Mouse (Mus musculus) forebrain, embryonic 10.5 days (tissue): ENCODE measurements around the gene Olfr476. TPM values are rescaled to one million over a fixed set of nuclear protein-coding genes. Genes with fewer than 3 reads are reported as not detected.
"Not testable (repeated sequence)": the region's sequence is repeated elsewhere in the genome, so short reads cannot be mapped to it uniquely, and the experiment has no call there.

Experiments
- DNase-seq: peaks from one replicate; pipeline ENCODE4 v3.0.0-alpha.2; 2017; ENCODE audit warnings: low spot score; ENCODE audit errors: extremely low spot score
- H3K27ac ChIP-seq: fragments of 300-500 bp; sonication (generic); 2 replicates; pipeline ENCODE4 v1.5.1; 2016; ENCODE audit warnings: mild to moderate bottlenecking
- H3K27me3 ChIP-seq: fragments of 300-500 bp; sonication (generic); 2 replicates; pipeline ENCODE4 v1.6.1; 2016; ENCODE audit warnings: mild to moderate bottlenecking; ENCODE audit not compliant: poor library complexity, severe bottlenecking
- H3K36me3 ChIP-seq: fragments of 300-500 bp; sonication (generic); replicated peaks from 2 replicates; pipeline ENCODE4 v1.6.1; 2016; ENCODE audit warnings: mild to moderate bottlenecking, moderate library complexity
- H3K4me1 ChIP-seq: fragments of 300-500 bp; sonication (generic); 2 replicates; pipeline ENCODE4 v1.6.1; 2016
- H3K4me3 ChIP-seq: fragments of 300-500 bp; sonication (generic); 2 replicates; pipeline ENCODE4 v1.5.1; 2016; ENCODE audit warnings: mild to moderate bottlenecking, moderate library complexity
- H3K9me3 ChIP-seq: fragments of 300-500 bp; sonication (generic); 2 replicates; pipeline ENCODE4 v1.6.1; 2016; ENCODE audit warnings: mild to moderate bottlenecking, moderate library complexity
- WGBS: fragments of 180-500 bp; shearing (Covaris S2); methylation state at CpG from one replicate; pipeline ENCODE4 v1.1.7; 2016; 5-methylcytosine and 5-hydroxymethylcytosine counted together
- polyA plus RNA-seq: library from polyadenylated mRNA; unstranded; fragments of >200 nt; fragmentation: Nextera tagmentation; extraction: Ambion mirVana; gene quantifications from 2 replicates; pipeline ENCODE4 v1.2.1, GENCODE M21; 2016

Olfr476 gene
- not detected in 2 replicates for polyA plus RNA-seq

DNA sequence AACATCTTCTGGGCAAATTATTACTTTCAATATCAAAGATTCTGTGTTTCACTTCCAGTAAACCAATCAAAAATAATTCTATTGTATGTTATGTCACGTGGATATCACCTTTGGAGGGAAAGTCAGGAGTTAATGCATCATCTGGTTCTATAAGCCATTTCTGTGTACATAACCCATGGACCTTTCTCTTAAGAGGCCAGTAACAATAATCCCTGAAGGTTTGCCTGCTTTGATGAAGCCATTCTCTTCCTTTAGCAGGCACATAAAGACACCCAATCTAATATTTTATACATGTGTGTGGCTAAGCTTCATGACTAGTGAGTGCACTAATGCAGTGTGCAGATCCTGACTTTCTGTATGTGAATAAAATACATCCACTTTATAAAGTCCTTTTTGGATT, at the start of gene Olfr476:
Olfr476 (plus strand) TSS at position 301 of the 400 bp plus-strand sequence.
- no peak for DNase-seq
- H3K36me3 ChIP-seq = no peaks in the 10 kb centered on the region
- H3K4me3 ChIP-seq = no peak within 1 kb of the TSS
- 63% methylated on average over 1 of the region's 1 CpGs for WGBS
- no peaks in the 10 kb centered on the region for H3K4me1 ChIP-seq
- no peak within 1 kb of the TSS for H3K27ac ChIP-seq
- no peaks in the 10 kb centered on the region for H3K27me3 ChIP-seq
- no peaks in the 10 kb centered on the region for H3K9me3 ChIP-seq

DNA sequence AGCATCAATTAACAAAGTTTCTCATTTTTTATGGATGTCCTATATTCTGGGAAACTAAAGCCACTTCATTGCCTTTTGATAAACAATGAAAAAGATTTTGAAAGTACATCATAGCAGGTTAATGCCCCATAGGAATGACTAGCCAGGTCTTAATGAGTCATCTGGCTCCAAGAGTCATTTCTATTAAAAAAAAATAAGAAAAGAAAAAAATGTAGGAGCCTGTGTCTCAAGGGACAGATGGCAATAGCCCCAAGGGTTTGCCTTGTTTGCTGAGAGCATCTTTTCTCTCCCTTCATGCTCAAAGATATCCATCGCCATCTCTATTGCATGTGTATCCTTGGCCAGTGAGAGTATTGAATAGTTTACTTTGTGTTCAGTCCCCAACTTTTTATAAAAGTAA, 34.5 kb upstream of the Olfr476 start, which contains the start of gene Olfr473:
Olfr473 (plus strand) TSS at position 301 of the 400 bp plus-strand sequence.
- H3K4me1 ChIP-seq = no peaks in the 10 kb centered on the region
- no peak within 1 kb of the TSS for H3K27ac ChIP-seq
- WGBS = 100% methylated on average over 1 of the region's 1 CpGs
- DNase-seq = no peak
- no peaks in the 10 kb centered on the region for H3K27me3 ChIP-seq
- H3K36me3 ChIP-seq = no peaks in the 10 kb centered on the region
- no peaks in the 10 kb centered on the region for H3K9me3 ChIP-seq
- H3K4me3 ChIP-seq = no peak within 1 kb of the TSS

DNA sequence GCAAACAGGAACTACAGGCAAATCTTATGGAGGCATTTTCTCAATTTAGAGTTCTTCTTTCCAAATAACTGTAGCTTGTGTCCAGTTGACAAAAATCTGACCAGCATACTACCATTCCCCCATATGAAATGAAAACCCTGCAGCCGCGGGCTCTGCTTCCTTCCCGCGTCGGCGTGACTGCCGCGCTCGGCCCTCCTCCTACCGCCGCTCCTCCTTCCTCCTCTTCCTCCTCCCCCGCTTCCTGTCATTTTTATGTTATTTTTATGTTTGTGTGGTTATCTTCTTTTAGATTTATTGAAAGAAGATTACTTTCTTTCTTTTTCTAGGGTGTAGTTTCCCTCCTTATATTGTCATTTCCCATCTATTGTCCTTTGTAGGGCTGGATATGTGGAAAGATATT, 12.1 kb upstream of the Olfr476 start:
- 97% methylated on average over 12 of the region's 12 CpGs for WGBS
- H3K27ac ChIP-seq, H3K9me3 ChIP-seq, H3K36me3 ChIP-seq, H3K4me3 ChIP-seq, DNase-seq, H3K4me1 ChIP-seq, H3K27me3 ChIP-seq: not testable (repeated sequence)

DNA sequence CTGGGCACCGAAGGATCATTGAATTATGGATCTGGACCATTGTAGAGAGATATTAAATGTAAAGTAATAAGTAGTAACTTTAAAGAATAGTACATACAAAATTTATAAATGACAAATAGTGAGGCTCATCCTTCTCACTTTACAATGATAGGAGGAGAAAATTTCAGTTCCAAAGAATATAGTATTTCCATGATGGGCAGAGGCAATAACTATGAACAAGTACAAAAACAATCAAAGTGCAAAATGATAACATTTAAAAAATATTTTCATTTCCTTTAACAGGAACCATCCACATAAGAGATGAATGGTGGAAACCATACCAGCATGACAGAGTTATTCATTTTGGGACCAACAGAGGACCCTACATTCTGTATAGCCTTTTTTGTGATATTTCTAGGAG, 10.3 kb upstream of the Olfr476 start, which contains the start of gene Olfr474:
Olfr474 (plus strand) TSS at position 301 of the 400 bp plus-strand sequence.
- DNase-seq = no peak
- 95% methylated on average over 1 of the region's 1 CpGs for WGBS
- no peaks in the 10 kb centered on the region for H3K36me3 ChIP-seq
- H3K27me3 ChIP-seq = no peaks in the 10 kb centered on the region
- no peak within 1 kb of the TSS for H3K4me3 ChIP-seq
- no peaks in the 10 kb centered on the region for H3K4me1 ChIP-seq
- H3K9me3 ChIP-seq = 0 out of 2 replicates have a peak, but pooled peaks cover 8% of the 10 kb centered on the region
- no peak within 1 kb of the TSS for H3K27ac ChIP-seq

GRCm38 (mm10) chr7:107986393-107986792, 21.8 kb downstream of the Olfr476 start, which contains the start of gene Olfr477:
Gene Olfr477 (plus strand): TSS chr7:107986693.
- DNase-seq = no peak
- H3K9me3 ChIP-seq = no peaks in the 10 kb centered on the region
- 81% methylated on average over 2 of the region's 2 CpGs for WGBS
- H3K36me3 ChIP-seq = no peaks in the 10 kb centered on the region
- H3K4me1 ChIP-seq = no peaks in the 10 kb centered on the region
- H3K4me3 ChIP-seq = no peak within 1 kb of the TSS
- H3K27me3 ChIP-seq = no peaks in the 10 kb centered on the region
- H3K27ac ChIP-seq = no peak within 1 kb of the TSS

DNA sequence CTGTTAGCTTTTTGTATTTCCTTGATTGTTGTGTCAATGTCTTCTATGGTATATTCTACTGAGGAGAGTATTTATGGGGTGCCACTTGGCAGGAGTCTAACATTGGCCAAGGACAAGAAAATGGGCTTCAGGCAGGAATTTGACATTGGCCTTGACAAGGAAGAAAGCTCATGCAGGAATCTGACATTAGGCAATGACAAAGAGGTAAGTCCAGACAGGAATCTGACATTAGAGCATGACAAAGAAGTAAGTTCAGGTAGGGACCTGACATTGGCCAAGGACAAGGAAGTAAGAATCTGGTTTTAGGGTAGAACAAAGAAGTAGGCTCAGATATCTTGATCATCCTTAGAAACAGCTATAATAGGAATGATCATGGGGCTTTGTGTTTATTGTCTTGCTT, 49.7 kb downstream of the Olfr476 start:
- H3K4me3 ChIP-seq, DNase-seq, H3K9me3 ChIP-seq, H3K36me3 ChIP-seq, H3K27ac ChIP-seq, H3K27me3 ChIP-seq, H3K4me1 ChIP-seq: not testable (repeated sequence)

Other genes with a start within 250 kb of the Olfr476 start
- 0.25 and 0.29 TPM in 2 replicates for gene Cyb5r2, start 206.8 kb upstream of the Olfr476 start, polyA plus RNA-seq
- not detected in 2 replicates for gene Ovch2, start 163.6 kb upstream of the Olfr476 start, polyA plus RNA-seq
- not detected in 2 replicates for gene Olfr467, start 152.5 kb upstream of the Olfr476 start, polyA plus RNA-seq
- not detected in 2 replicates for gene Olfr469, start 139.3 kb upstream of the Olfr476 start, polyA plus RNA-seq
- gene Olfr470, start 117.3 kb upstream of the Olfr476 start, polyA plus RNA-seq = not detected in 2 replicates
- gene Olfr472, start 66.9 kb upstream of the Olfr476 start, polyA plus RNA-seq = not detected in 2 replicates
- gene Olfr473, start 34.4 kb upstream of the Olfr476 start, polyA plus RNA-seq = not detected in 2 replicates
- gene Olfr474, start 10.2 kb upstream of the Olfr476 start, polyA plus RNA-seq = not detected in 2 replicates
- gene Olfr477, start 21.9 kb downstream of the Olfr476 start, polyA plus RNA-seq = not detected in 2 replicates
- gene Olfr478, start 69.2 kb downstream of the Olfr476 start, polyA plus RNA-seq = not detected in 2 replicates
- not detected in 2 replicates for gene Olfr479, start 85.9 kb downstream of the Olfr476 start, polyA plus RNA-seq
- gene Olfr480, start 102.5 kb downstream of the Olfr476 start, polyA plus RNA-seq = not detected in 2 replicates
- gene Olfr481, start 115.1 kb downstream of the Olfr476 start, polyA plus RNA-seq = not detected in 2 replicates
- gene Olfr482, start 132.8 kb downstream of the Olfr476 start, polyA plus RNA-seq = 0.06 TPM in 1 of 2 replicates, not detected in the other
- not detected in 2 replicates for gene Olfr483, start 136.0 kb downstream of the Olfr476 start, polyA plus RNA-seq
- not detected in 2 replicates for gene Olfr484, start 162.6 kb downstream of the Olfr476 start, polyA plus RNA-seq
- gene Olfr485, start 195.1 kb downstream of the Olfr476 start, polyA plus RNA-seq = not detected in 2 replicates
- not detected in 2 replicates for gene Olfr486, start 207.9 kb downstream of the Olfr476 start, polyA plus RNA-seq
- gene Olfr487, start 249.8 kb downstream of the Olfr476 start, polyA plus RNA-seq = not detected in 2 replicates